Mouse (Mus musculus) lung, embryonic 15.5 days (tissue): ENCODE measurements around the gene Fbxl4. TPM values are rescaled to one million over a fixed set of nuclear protein-coding genes. Genes with fewer than 3 reads are reported as not detected.

ENCODE experiments used
- ATAC-seq: fragments of 200-750 bp; cut with Nextera tagmentation; 2 replicates; pipeline ENCODE4 v1.8.0; 2017; ENCODE audit warnings: moderate number of reproducible peaks, borderline replicate concordance; ENCODE audit not compliant: low FRiP score, low TSS enrichment; ENCODE audit errors: extremely low read depth
- H3K27ac ChIP-seq: fragments of 300-500 bp; sonication (generic); 2 replicates; pipeline ENCODE4 v1.5.1; 2015; ENCODE audit warnings: moderate library complexity, mild to moderate bottlenecking, inconsistent platforms
- H3K27me3 ChIP-seq: fragments of 300-500 bp; sonication (generic); 2 replicates; pipeline ENCODE4 v1.6.1; 2015; ENCODE audit warnings: inconsistent platforms
- H3K36me3 ChIP-seq: fragments of 300-500 bp; sonication (generic); 2 replicates; pipeline ENCODE4 v1.6.1; 2015; ENCODE audit warnings: inconsistent platforms
- H3K4me1 ChIP-seq: fragments of 300-500 bp; sonication (generic); 2 replicates; pipeline ENCODE4 v1.6.1; 2015; ENCODE audit warnings: inconsistent platforms
- H3K4me2 ChIP-seq: fragments of 300-500 bp; sonication (generic); 2 replicates; pipeline ENCODE4 v1.6.1; 2015; ENCODE audit warnings: inconsistent platforms, mild to moderate bottlenecking, moderate library complexity
- H3K4me3 ChIP-seq: fragments of 300-500 bp; sonication (generic); 2 replicates; pipeline ENCODE4 v1.5.1; 2015; ENCODE audit warnings: mild to moderate bottlenecking, inconsistent platforms
- H3K9ac ChIP-seq: fragments of 300-500 bp; sonication (generic); 2 replicates; pipeline ENCODE4 v1.6.1; 2015; ENCODE audit warnings: inconsistent platforms
- H3K9me3 ChIP-seq: fragments of 300-500 bp; sonication (generic); 2 replicates; pipeline ENCODE4 v1.6.1; 2016; ENCODE audit warnings: inconsistent platforms
- WGBS: fragments of 180-500 bp; shearing (Covaris S2); methylation state at CpG from one replicate; pipeline ENCODE4 v1.1.7; 2015; 5-methylcytosine and 5-hydroxymethylcytosine counted together
- polyA plus RNA-seq: library from polyadenylated mRNA; unstranded; fragments of >200 nt; fragmentation: Nextera tagmentation; extraction: Ambion mirVana; gene quantifications from 2 replicates; pipeline ENCODE4 v1.2.1, GENCODE M21; 2015

The Fbxl4 gene
- polyA plus RNA-seq, 1 experiment from 2014 or later = 11.8 TPM

DNA sequence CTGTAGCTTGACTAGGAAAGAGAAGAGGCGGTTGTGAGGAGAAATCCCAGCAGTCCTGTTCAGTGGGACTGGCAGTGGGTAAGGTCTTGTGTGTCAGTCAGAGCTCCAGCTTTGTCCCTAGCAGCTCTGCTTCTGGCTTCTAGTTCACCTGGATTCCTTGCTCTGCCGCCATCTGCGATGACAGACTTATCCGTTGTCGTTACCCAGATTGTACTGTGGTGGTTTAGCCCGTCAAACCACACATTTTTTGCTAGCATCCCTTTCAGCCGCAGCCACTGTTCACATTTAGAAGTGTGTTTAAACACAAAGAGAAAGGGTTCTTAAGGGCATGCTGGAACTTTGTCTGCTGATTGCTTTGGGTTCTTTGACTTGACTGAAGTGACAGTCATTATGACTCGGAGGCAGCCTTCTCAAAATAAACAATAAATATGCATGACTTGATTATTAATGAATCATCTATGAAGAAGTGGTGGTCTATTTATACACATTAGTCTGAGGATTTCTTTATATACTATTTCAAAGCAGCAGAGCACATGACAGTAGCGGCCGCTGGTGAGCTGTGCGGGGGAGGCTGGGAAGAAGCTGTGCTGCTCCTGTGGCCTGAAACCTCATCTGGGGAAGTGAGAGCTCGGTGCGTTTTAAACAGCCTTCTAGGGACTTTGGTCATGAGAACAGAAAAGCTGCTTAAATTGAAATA lies 35.6 kb downstream of the Fbxl4 start:
- WGBS = 60% methylated on average over 13 of the region's 13 CpGs
- Histone ChIP-seq H3K36me3 (no peaks in the 10 kb centered on the region), H3K9ac (no peak overlapping the region), H3K4me2 (no peak overlapping the region), H3K4me3 (no peak overlapping the region), H3K4me1 (no peaks in the 10 kb centered on the region), H3K9me3 (no peaks in the 10 kb centered on the region), H3K27ac (no peak overlapping the region), H3K27me3 (no peaks in the 10 kb centered on the region)
- no peak for ATAC-seq

DNA sequence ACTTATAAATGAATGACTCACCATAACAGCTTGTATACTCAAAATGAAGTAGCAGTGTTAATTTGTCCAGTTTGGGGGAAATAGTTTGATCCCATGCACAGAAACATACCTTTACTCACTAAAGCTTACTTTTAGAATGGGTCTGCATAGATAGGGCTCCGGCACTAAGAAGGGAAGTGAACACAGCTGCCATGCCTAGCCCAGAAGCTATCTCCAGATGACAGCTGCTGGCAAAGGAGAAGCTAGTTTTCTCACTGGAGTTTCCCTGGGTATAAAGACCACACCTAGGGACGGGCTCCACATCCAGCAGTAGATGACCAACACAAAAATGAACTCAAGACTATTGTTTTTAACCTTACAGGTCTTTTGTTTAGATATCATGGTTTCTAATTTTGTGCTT lies 38.1 kb downstream of the Fbxl4 start:
- WGBS = 75% methylated on average over 2 of the region's 2 CpGs
- no peaks in the 10 kb centered on the region for H3K27me3 ChIP-seq
- no peak overlapping the region for H3K27ac ChIP-seq
- H3K36me3 ChIP-seq = no peaks in the 10 kb centered on the region; the same call in 1 of the 2 replicates
- H3K4me3 ChIP-seq = no peak overlapping the region
- H3K4me1 ChIP-seq = no peaks in the 10 kb centered on the region
- no peak for ATAC-seq
- H3K9me3 ChIP-seq = no peaks in the 10 kb centered on the region
- no peak overlapping the region for H3K4me2 ChIP-seq
- H3K9ac ChIP-seq = no peak overlapping the region

DNA sequence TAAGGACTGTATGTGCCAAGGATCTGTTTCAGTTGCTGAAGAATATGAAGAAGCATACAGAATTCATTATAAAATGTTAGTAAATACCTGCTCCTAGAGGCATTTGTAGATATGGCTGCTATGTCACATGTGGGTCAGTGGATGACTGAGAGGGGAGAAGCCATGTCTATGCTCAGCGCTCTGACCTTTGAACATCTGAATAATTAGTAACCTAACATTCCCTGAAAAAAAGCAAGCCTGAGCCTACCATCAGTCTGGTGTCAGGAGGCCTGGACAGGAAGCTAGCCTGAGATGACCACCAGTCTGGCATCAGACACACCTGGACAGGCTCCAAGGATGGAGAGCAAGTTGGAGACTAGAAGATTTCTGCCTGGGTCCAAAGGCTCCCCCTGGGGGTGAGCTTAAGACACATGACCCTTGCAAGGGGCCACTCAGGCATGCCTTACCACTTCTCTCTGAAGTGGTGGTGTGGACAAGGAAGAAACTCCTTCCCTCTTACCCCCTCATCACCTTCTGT lies 39.2 kb downstream of the Fbxl4 start:
- no peak for ATAC-seq
- Histone ChIP-seq H3K4me1 (no peaks in the 10 kb centered on the region), H3K4me2 (no peak overlapping the region), H3K27ac (no peak overlapping the region), H3K9ac (no peak overlapping the region), H3K4me3 (no peak overlapping the region), H3K36me3 (no peaks in the 10 kb centered on the region; the same call in 1 of the 2 replicates), H3K9me3 (no peaks in the 10 kb centered on the region), H3K27me3 (no peaks in the 10 kb centered on the region)
- 93% methylated on average over 1 of the region's 1 CpGs for WGBS

DNA sequence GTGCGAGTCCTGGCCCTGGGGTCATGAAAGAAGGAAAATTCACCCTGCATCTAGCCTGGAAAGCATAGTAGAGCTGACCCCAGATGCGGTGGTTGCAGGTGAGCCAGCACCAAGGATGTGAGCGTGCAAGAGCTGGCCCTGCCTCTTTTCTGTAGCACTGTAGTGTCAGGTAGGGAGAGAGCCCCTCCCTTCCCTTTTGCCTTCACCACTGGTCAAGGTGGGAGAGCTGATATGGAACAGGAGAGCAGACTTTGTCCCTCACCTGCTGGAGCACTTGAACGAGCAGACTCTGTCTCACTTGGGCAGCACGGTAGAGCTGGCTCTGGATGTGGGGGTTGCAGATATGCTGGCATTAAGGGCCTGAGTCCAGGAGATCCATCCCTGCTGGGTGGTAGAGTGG lies 39.7 kb downstream of the Fbxl4 start:
- no peaks in the 10 kb centered on the region for H3K9me3 ChIP-seq
- no peaks in the 10 kb centered on the region for H3K4me1 ChIP-seq
- no peak for ATAC-seq
- H3K36me3 ChIP-seq = no peaks in the 10 kb centered on the region; the same call in 1 of the 2 replicates
- H3K4me3 ChIP-seq = no peak overlapping the region
- H3K9ac ChIP-seq = no peak overlapping the region
- no peak overlapping the region for H3K4me2 ChIP-seq
- no peaks in the 10 kb centered on the region for H3K27me3 ChIP-seq
- no peak overlapping the region for H3K27ac ChIP-seq
- WGBS = 93% methylated on average over 5 of the region's 5 CpGs

DNA sequence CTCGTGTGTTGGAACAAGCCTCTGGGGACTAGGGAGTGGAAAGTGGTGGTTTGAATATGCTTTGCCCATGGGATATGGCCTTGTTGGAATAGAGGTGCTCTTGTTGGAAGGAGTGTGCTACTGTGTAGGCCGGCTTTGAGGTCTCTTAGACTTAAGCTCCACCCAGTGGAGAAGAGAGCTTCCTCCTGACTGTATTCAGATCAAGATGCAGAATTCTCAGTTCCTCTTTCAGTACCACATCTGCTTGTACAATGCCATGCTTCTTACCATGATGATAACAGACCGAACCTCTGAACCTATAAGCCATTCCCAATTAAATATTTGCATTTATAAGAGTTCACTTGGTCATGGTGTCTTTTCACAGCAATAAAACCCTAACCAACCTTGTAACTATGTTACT lies 44.7 kb downstream of the Fbxl4 start:
- 83% methylated on average over 3 of the region's 3 CpGs for WGBS
- H3K9me3 ChIP-seq = no peaks in the 10 kb centered on the region
- ATAC-seq = no peak
- no peak overlapping the region for H3K4me2 ChIP-seq
- no peaks in the 10 kb centered on the region for H3K4me1 ChIP-seq
- H3K27ac ChIP-seq = no peak overlapping the region
- no peak overlapping the region for H3K4me3 ChIP-seq
- peaks cover 3% of the 10 kb centered on the region; the same call in 1 of the 2 replicates for H3K36me3 ChIP-seq
- H3K9ac ChIP-seq = no peak overlapping the region
- no peaks in the 10 kb centered on the region for H3K27me3 ChIP-seq

DNA sequence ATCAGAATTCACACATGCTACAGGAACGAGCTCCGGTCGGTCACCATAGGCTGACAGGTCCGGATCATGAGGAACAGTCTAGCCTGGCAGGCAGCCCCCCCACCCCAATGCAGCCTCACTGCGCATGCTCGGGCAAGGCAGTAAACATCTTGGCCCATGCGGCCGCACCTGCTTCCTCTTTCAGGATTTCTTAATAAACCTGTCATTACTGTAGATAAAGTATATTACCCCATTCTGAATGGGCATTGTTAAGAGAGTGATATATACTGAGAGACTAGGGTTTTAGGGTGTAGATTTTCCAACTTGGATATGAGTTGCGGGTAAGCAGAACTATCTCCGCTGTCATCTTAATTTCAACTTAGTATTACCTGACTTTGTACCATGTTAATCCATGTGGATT lies 45.6 kb downstream of the Fbxl4 start:
- no peaks in the 10 kb centered on the region for H3K4me1 ChIP-seq
- H3K4me2 ChIP-seq = no peak overlapping the region
- no peak overlapping the region for H3K27ac ChIP-seq
- H3K36me3 ChIP-seq = peaks cover 3% of the 10 kb centered on the region; the same call in 1 of the 2 replicates
- 95% methylated on average over 10 of the region's 10 CpGs for WGBS
- no peak for ATAC-seq
- H3K27me3 ChIP-seq = no peaks in the 10 kb centered on the region
- no peak overlapping the region for H3K9ac ChIP-seq
- H3K4me3 ChIP-seq = no peak overlapping the region
- H3K9me3 ChIP-seq = no peaks in the 10 kb centered on the region

DNA sequence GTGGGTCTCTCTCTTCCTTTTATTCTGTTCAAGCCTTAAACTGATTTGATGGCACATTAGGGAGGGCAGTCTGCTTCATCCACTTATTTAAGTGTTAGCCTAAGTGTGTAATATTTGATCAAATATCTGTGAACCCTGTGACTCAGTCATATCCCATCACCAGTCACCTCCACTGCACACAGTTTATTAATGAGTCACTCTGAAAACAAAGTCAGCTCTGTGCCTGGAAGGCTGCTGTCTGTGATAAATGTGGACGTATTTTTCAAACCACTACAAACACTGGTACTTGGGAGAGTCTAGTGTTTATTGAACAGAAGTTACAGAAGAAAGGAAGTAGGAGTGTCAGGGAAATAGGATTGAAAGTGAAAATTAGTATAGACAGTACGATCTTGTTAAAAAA lies 63.3 kb downstream of the Fbxl4 start:
- no peak overlapping the region for H3K27ac ChIP-seq
- no peak overlapping the region for H3K9ac ChIP-seq
- no peak overlapping the region for H3K4me2 ChIP-seq
- H3K27me3 ChIP-seq = no peaks in the 10 kb centered on the region
- no peaks in the 10 kb centered on the region for H3K36me3 ChIP-seq
- H3K4me1 ChIP-seq = no peaks in the 10 kb centered on the region
- 16% methylated on average over 2 of the region's 2 CpGs for WGBS
- no peak overlapping the region for H3K4me3 ChIP-seq
- H3K9me3 ChIP-seq = no peaks in the 10 kb centered on the region
- ATAC-seq = no peak

DNA sequence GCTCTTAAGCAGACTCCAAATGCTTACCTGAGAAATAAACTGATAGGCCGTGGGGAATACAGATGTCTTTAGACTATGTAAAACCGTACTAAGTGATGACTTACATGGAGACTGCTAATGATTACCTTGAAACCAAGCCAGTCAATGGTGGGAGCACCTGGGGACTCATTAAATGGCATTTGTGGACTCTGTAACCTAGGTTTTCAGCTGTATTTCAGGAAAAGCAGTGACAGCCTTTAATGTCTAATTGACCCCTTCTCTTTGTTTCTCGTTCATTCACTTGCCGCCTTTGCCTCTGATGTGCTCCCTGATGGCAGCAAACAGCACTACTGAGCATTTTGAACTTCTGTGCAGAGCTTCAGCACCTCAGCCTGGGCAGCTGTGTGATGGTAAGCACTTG lies 65.1 kb downstream of the Fbxl4 start:
- Histone ChIP-seq H3K4me1 (no peaks in the 10 kb centered on the region), H3K27ac (no peak overlapping the region), H3K4me3 (no peak overlapping the region), H3K36me3 (no peaks in the 10 kb centered on the region), H3K4me2 (no peak overlapping the region), H3K9ac (no peak overlapping the region), H3K27me3 (no peaks in the 10 kb centered on the region), H3K9me3 (no peaks in the 10 kb centered on the region)
- WGBS = 83% methylated on average over 4 of the region's 4 CpGs
- no peak for ATAC-seq

DNA sequence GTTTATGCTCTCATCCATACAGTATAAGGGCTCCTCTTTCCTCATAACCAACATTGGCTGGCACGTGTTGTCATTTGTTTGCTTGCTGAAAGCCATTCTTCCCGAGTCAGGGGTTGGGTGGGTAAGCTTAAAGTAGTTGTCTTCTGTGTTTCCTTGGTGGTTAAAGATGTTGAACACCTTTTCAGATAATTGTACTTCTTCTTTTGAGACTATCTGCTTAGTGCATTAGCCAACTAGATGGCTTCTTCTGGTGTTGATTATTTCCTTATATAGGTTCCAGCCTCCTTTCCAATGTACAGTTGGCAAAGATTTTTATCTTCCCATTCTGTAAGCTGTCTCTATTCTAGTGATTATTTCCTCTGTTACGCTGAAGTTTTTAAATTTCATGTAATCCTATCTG lies 70.8 kb downstream of the Fbxl4 start:
- Histone ChIP-seq H3K27ac (no peak overlapping the region), H3K36me3 (no peaks in the 10 kb centered on the region), H3K9me3 (no peaks in the 10 kb centered on the region), H3K9ac (no peak overlapping the region), H3K4me1 (no peaks in the 10 kb centered on the region), H3K4me2 (no peak overlapping the region), H3K4me3 (no peak overlapping the region), H3K27me3 (no peaks in the 10 kb centered on the region)
- ATAC-seq = no peak
- 88% methylated on average over 3 of the region's 3 CpGs for WGBS

DNA sequence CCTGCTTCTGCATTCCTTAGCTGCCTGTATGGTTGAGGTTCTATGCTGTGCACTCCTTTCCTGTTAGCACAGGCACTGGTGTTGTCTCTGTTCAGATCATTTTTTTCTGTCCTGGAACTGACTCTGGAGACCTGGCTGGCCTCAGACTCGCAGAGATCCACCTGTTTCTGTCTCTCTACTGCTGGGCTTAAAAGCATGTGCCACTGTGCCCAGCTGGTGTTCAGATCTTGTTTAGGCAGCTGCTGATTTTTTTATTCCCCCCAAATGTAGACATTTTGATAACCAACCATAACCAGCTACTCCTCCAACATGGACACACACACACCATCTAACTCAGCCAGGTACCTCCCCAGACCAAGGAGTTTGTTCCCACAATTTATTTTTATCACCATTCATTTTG lies 112.2 kb downstream of the Fbxl4 start:
- 85% methylated on average over 1 of the region's 1 CpGs for WGBS
- no peak overlapping the region for H3K4me3 ChIP-seq
- no peak overlapping the region for H3K4me2 ChIP-seq
- H3K27me3 ChIP-seq = peaks cover 6% of the 10 kb centered on the region
- no peak overlapping the region for H3K27ac ChIP-seq
- no peaks in the 10 kb centered on the region for H3K4me1 ChIP-seq
- H3K9me3 ChIP-seq = no peaks in the 10 kb centered on the region
- ATAC-seq = no peak
- H3K36me3 ChIP-seq = no peaks in the 10 kb centered on the region
- no peak overlapping the region for H3K9ac ChIP-seq

DNA sequence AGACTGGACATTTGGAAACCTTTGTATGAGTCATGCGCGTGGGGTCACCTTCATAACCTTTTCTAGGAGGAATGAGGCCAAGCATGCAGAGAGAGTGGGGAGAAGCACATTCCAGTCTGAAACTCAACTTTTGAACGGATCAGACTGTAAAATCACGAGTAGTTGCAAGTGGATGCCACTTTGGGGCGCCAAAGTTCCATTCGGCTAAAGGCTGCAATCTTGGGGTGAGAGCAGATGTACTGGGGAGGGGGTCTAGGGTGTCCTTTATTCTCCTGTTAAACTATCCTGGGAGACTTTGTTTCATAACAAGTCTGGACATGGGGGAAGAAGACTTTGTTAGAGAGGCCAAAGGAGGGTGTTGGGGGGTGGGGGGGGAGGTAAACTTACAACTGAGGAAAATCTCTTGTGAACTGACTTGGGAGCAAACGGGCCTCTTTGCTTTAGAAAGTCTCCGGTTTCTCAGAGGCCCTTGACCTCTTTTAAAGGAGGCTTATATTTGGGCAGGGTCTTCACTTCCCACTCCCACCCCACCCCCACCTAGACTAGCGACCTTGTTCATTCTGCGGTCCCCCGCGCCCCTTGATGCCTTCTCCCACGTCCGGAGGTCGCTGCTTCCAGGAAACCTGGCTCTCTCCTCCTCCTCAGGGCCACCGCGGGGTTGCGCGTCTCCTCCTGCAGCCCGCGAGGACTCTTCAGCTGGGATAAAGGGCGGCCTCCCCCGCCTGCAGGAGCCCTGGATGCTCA lies 119.8 kb downstream of the Fbxl4 start:
- peak overlapping the region; percentile 24 for H3K4me3 ChIP-seq
- peaks cover 81% of the 10 kb centered on the region for H3K27me3 ChIP-seq
- no peaks in the 10 kb centered on the region for H3K36me3 ChIP-seq
- no peaks in the 10 kb centered on the region for H3K4me1 ChIP-seq
- H3K4me2 ChIP-seq = peak overlapping the region; percentile 48
- no peaks in the 10 kb centered on the region for H3K9me3 ChIP-seq
- no peak overlapping the region for H3K27ac ChIP-seq
- peak; percentile 64; the same call in 1 of the 2 replicates for ATAC-seq
- no peak overlapping the region for H3K9ac ChIP-seq
- WGBS = under 1% methylated on average over 23 of the region's 23 CpGs

DNA sequence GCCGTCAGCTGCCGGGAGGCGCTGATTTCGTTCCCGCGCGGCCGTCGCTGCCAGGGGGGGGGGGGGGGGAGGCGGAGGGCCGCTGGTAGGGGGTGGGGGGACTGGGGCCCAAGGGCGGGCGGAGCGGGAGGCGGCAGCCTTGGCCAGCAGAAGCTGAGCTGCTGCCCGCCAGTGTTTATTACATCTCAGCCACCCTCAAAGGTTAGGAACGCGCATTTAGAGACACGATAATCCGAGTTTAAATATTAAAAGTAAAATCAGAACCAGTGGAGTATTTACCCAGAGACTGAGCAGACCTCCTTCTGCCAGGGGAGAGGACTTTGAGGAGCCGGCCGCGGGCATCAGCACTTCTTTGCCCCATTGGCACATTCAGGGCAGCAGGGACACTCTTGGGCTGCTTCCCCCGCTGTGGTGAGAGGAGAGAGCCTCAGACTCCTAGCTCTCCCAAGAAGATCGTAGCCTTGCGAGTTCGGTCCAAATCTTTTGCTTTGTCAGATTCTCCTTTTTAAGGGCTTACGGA lies 120.4 kb downstream of the Fbxl4 start:
- WGBS = under 1% methylated on average over 21 of the region's 28 CpGs
- no peaks in the 10 kb centered on the region for H3K9me3 ChIP-seq
- peak overlapping the region; percentile 48 for H3K4me2 ChIP-seq
- H3K4me1 ChIP-seq = no peaks in the 10 kb centered on the region
- no peak; the same call in 1 of the 2 replicates for ATAC-seq
- peak overlapping the region; percentile 24 for H3K4me3 ChIP-seq
- no peak overlapping the region for H3K9ac ChIP-seq
- H3K27me3 ChIP-seq = peaks cover 87% of the 10 kb centered on the region
- no peak overlapping the region for H3K27ac ChIP-seq
- no peaks in the 10 kb centered on the region for H3K36me3 ChIP-seq
